Mouse (Mus musculus) C2C12 (cell line): ENCODE results near the gene Tspan5. TPM values are rescaled to one million over a fixed set of nuclear protein-coding genes. Genes with fewer than 3 reads are reported as not detected.

Source experiments
- H3K27me3 ChIP-seq: one replicate; pipeline ENCODE4 v1.6.1; 2011; ENCODE audit not compliant: control insufficient read depth, insufficient read depth, insufficient read length
- H3K36me3 ChIP-seq: one replicate; pipeline ENCODE4 v1.6.1; 2011; ENCODE audit not compliant: control insufficient read depth, insufficient read depth
- H3K4me3 ChIP-seq: one replicate; pipeline ENCODE4 v1.5.1; 2011; ENCODE audit warnings: mild to moderate bottlenecking, control low read depth; ENCODE audit not compliant: poor library complexity, insufficient read depth, severe bottlenecking
- H3K79me2 ChIP-seq: one replicate; pipeline ENCODE4 v1.6.1; 2011; ENCODE audit not compliant: control insufficient read depth, insufficient read depth
- H3K79me3 ChIP-seq: one replicate; pipeline ENCODE4 v1.6.1; 2011; ENCODE audit warnings: low read depth, control low read depth
- H3ac ChIP-seq: one replicate; pipeline ENCODE3; 2011; ENCODE audit warnings: low read depth; ENCODE audit not compliant: control insufficient read depth, insufficient read length
- CEBPB ChIP-seq: IDR thresholded peaks from one replicate; pipeline ENCODE4 v1.6.1; 2011; ENCODE audit warnings: low read depth, mild to moderate bottlenecking, control low read depth, moderate library complexity
- CTCF ChIP-seq: IDR thresholded peaks from one replicate; pipeline ENCODE4 v1.5.1; 2011; ENCODE audit not compliant: control insufficient read depth, insufficient read depth, insufficient read length
- FOSL1 ChIP-seq: IDR thresholded peaks from one replicate; pipeline ENCODE4 v1.8.0; 2011; ENCODE audit warnings: mild to moderate bottlenecking, low read length; ENCODE audit not compliant: poor library complexity, insufficient read depth, severe bottlenecking
- MAX ChIP-seq: IDR thresholded peaks from one replicate; pipeline ENCODE4 v1.6.1; 2011; ENCODE audit warnings: mild to moderate bottlenecking, control low read depth
- MYOD1 ChIP-seq: IDR thresholded peaks from one replicate; pipeline ENCODE4 v1.6.1; 2011; ENCODE audit warnings: low read depth; ENCODE audit not compliant: control insufficient read depth, insufficient read length
- MYOG ChIP-seq: IDR thresholded peaks from one replicate; pipeline ENCODE4 v1.6.1; 2011; ENCODE audit not compliant: control insufficient read depth, insufficient read length; ENCODE audit errors: extremely low read depth
- USF1 ChIP-seq: IDR thresholded peaks from one replicate; pipeline ENCODE4 v1.6.1; 2011; ENCODE audit warnings: low read depth, mild to moderate bottlenecking, control low read depth, moderate library complexity
- polyA plus RNA-seq: library from polyadenylated mRNA; unstranded; fragments of >200 nt; fragmentation: generic; extraction: Trizol; gene quantifications from one replicate; pipeline ENCODE4 v1.2.1, GENCODE M21; 2012; ENCODE audit warnings: missing spikeins

Tspan5 gene
- polyA plus RNA-seq, 1 experiment: 35.7 TPM

DNA sequence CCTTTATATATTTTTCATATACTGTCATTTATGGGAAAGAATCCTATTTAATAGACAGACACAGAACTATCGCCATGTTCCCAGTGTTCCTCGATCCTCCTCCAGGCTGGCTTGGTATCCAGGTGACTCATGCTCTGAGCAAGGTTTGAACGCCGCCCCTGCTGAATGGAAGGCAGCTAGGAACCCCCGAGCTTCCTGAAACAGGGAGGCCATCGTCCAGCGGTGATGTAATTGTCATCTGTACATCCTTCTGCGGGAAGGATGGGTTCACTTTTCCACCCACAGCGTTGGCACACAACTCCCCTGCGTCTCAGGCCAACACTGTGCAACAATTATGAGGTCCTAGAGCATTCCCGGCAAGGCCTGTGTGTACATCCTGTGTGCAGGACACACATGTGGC lies 92.2 kb downstream of the Tspan5 start:
- Histone ChIP-seq H3K79me2 (peaks cover 16% of the 10 kb centered on the region), H3K36me3 (no peaks in the 10 kb centered on the region), H3K27me3 (no peaks in the 10 kb centered on the region), H3ac (no peak overlapping the region), H3K79me3 (peaks cover 9% of the 10 kb centered on the region), H3K4me3 (no peak overlapping the region)
- TF ChIP-seq USF1: no peak
- no peak for TF ChIP-seq CTCF
- TF ChIP-seq FOSL1: no peak
- TF ChIP-seq MYOG: no peak
- no peak for TF ChIP-seq CEBPB
- no peak for TF ChIP-seq MAX
- TF ChIP-seq MYOD1: no peak

DNA sequence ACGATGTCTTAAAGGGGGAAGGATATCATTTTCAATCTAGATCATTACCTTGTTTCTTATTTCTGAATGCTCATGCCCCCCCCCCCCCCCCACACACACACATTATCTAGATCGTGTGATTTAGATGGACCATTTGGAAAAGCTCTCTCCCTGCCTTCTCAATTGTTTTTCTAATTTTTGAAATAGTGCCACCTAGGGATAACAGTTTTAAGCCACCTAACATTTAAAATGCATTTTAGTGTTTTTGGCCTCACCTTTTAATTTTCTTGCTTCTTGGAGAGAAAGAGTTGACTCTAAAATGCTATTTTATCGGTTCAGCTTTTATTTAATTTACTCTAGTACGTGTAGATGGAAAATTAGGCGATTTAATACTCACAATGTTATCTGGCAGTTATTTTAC lies 94.9 kb downstream of the Tspan5 start:
- Histone ChIP-seq H3K36me3 (no peaks in the 10 kb centered on the region), H3K4me3 (no peak overlapping the region), H3K27me3 (no peaks in the 10 kb centered on the region), H3K79me3 (peaks cover 5% of the 10 kb centered on the region), H3ac (no peak overlapping the region), H3K79me2 (peaks cover 11% of the 10 kb centered on the region)
- TF ChIP-seq FOSL1: no peak
- TF ChIP-seq CTCF: no peak
- no peak for TF ChIP-seq MYOD1
- no peak for TF ChIP-seq MYOG
- TF ChIP-seq CEBPB: no peak
- TF ChIP-seq USF1: no peak
- TF ChIP-seq MAX: no peak

DNA sequence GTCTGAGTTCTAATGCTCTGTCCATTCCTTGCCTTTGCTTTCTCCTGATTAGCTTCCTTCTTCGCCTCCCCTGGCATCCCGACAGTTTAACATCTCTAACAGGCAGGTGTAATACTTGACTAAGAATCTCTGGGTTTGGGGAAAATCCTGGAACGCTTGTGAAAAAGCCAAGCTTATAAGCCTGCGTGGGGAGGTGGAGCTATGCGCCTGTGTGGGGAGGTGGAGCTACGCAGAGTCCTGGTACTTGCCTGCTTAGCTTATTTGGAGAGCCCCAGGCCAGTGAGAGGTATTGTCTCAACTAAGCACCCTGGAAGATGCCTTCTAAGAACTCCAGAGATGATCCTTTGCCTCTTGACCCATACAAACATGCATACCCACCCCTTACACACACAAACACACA lies 95.7 kb downstream of the Tspan5 start:
- Histone ChIP-seq H3K79me2 (peaks cover 11% of the 10 kb centered on the region), H3K79me3 (peaks cover 3% of the 10 kb centered on the region), H3ac (no peak overlapping the region), H3K36me3 (no peaks in the 10 kb centered on the region), H3K27me3 (no peaks in the 10 kb centered on the region), H3K4me3 (no peak overlapping the region)
- TF ChIP-seq FOSL1 (no peak), MYOG (no peak), CEBPB (no peak), MYOD1 (no peak), MAX (no peak), CTCF (no peak), USF1 (no peak)

DNA sequence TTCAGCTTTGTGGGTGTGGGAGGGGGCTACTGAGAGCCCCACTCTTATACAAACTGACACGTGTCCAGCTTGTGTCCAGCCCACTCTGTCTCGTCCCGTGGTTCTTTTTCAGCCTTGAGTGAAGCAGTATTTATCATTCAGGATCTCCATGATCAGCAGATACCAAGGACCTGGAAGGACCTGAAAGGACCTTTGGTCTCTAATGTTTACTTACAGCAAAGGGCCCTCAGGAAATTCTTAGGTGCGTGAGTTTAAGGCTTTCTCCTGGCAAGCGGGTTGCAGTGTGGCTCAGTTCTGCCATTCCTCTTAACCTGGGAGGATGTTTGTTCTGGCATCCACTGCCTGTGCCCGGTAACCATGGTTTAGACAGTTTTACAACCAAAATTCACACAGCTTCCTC lies 97.7 kb downstream of the Tspan5 start:
- Histone ChIP-seq H3K79me2 (peaks cover 6% of the 10 kb centered on the region), H3K4me3 (no peak overlapping the region), H3K79me3 (peaks cover 3% of the 10 kb centered on the region), H3ac (no peak overlapping the region), H3K36me3 (no peaks in the 10 kb centered on the region), H3K27me3 (no peaks in the 10 kb centered on the region)
- TF ChIP-seq CTCF: no peak
- no peak for TF ChIP-seq FOSL1
- TF ChIP-seq MYOG: no peak
- no peak for TF ChIP-seq CEBPB
- TF ChIP-seq MYOD1: no peak
- no peak for TF ChIP-seq MAX
- TF ChIP-seq USF1: no peak

DNA sequence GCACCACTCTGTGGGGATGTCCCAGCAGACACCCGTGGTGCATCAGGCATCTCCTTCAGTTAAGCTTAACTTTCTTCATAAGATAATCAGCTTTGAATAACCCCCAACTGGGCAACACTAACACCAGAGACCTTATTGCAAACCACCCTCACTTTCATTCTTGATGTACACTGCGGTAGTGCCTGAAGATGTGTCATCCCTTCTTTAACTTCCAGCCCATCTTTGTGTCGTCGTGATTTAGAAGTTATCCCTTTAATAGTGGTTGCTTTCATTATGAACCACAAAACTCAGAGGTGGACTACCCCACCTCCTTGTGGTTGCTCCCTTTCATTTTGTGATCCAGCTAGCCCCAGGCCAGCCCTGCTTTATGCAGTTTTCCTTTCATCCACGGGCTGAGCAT lies 99.3 kb downstream of the Tspan5 start:
- Histone ChIP-seq H3ac (no peak overlapping the region), H3K4me3 (no peak overlapping the region), H3K79me2 (no peaks in the 10 kb centered on the region), H3K27me3 (no peaks in the 10 kb centered on the region), H3K36me3 (no peaks in the 10 kb centered on the region), H3K79me3 (peaks cover 3% of the 10 kb centered on the region)
- TF ChIP-seq FOSL1 (no peak), MAX (no peak), CEBPB (no peak), MYOD1 (no peak), USF1 (no peak), MYOG (no peak), CTCF (no peak)

DNA sequence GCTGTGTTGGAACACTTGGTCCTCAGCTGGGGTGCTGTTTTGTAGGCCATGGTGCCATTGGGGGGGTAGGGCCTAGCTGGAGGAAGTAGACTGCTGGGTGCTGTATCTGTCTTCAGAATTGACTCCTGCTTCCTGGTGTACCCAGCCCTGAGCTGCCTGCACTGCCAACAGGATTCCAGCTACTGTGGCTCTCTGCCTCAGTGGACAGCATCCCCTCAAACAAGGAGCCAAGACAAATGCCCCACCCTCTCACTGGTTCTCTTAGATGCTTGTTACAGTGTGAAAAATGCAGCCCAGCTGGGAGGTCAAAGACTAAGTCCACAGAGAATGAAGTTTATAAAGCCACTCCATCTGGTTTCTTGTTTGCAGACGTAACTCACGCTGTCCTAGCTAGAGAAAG lies 101.2 kb downstream of the Tspan5 start:
- Histone ChIP-seq H3K79me3 (no peaks in the 10 kb centered on the region), H3K4me3 (no peak overlapping the region), H3ac (no peak overlapping the region), H3K36me3 (no peaks in the 10 kb centered on the region), H3K27me3 (no peaks in the 10 kb centered on the region), H3K79me2 (no peaks in the 10 kb centered on the region)
- TF ChIP-seq MAX (no peak), FOSL1 (no peak)

- Histone ChIP-seq H3K4me3 (no peak overlapping the region), H3K27me3 (no peaks in the 10 kb centered on the region), H3ac (no peak overlapping the region), H3K79me2 (no peaks in the 10 kb centered on the region), H3K79me3 (no peaks in the 10 kb centered on the region), H3K36me3 (no peaks in the 10 kb centered on the region)
- TF ChIP-seq CTCF: no peak
Observed at GRCm38 (mm10) chr3:138843641-138844040, 101.6 kb downstream of the Tspan5 start.
